Mouse (Mus musculus) regulatory T cell (primary cell): ENCODE results near the gene 1700001O22Rik.

ENCODE experiments used
- in situ Hi-C: fragments of 300-600 bp; cut with MboI, MseI; formaldehyde crosslinking; loops from one replicate; pipeline ENCODE4 v1.15.1; 2025; ENCODE audit warnings: high pct_unique_total_duplicates

1700001O22Rik gene

DNA sequence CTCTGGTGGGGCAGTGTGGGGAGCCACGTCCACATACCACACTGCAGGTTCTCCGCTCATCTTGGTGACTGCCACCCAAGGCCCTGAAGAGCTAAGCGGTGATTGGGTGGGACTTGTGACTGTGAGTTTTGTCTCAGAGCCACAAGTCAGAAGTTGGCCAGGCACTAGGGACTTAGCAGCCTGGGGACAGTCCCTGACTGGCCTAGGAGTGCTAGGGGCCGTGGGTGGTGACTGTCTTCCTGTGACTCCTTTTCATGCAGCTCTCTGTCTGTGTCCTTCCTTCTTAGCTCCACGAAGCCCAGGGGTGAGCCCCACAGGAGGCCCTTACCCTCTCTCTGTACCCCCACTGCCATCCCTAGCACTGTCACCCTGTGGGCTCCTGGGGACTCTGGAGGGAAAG lies 16.4 kb upstream of the 1700001O22Rik start:
- in situ Hi-C loops, result no loop called here

DNA sequence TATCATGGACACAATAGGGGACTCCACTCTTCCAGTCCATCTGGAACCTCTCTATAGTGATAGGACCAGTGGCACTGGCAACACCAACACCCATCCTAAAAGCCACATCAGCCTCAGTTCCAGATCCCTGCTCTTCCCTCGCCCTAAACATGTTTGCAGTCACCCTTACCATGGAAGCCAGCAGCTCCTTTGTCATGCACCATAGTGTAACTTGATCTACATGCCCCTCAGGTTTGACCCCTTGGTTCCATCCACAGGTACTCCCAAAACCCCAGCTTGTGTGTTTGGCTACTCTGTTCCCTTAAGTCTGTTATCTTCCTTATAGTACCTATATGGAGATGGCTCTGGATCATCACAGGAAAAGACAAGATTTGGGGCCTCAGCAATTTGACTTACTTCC lies 12.9 kb upstream of the 1700001O22Rik start:
- in situ Hi-C loops, result no loop called here

DNA sequence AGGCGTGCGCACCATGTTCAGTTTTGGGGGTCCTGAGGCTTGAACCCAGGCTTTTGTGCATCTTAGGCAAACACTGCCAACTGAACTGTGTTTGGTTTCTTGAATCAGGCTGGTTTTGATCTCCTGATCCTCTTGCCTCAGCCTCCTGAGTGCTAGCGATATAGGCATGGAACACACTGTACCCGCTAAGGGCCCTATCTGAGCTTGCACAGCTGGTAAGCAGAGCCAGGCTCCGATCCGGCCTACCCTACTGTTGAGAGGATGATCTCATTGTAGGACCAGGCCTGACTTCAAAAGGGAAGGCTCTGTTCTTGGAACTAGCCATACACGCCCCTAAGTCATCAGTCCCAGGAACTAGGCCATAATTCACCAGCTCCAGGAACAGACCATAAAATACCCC lies 7.1 kb upstream of the 1700001O22Rik start:
- in situ Hi-C loops, result no loop called here

DNA sequence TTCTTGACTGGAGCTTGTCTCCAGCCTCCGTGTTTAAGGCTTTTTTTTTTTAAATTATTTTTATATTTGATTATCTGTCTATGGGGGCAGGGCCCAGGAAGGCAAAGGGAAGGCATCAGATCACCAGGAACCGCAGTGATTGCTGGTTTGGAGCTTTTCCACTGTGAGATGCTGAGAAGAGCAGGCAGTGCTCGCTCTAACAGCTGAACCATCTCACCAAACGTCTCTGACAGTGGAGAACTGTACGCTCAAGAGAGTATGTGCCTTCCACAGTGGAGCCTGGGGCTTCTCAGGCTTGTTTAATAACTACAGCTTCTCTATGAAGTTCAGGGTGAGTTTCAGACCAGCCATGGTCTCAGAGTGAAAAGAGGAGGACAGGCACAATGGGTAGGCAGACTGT lies 6.0 kb upstream of the 1700001O22Rik start:
- in situ Hi-C loops, result loop anchor here (5.0 kb wide), 1 partner anchor 877 kb away; no protein-coding TSS in a partner anchor

DNA sequence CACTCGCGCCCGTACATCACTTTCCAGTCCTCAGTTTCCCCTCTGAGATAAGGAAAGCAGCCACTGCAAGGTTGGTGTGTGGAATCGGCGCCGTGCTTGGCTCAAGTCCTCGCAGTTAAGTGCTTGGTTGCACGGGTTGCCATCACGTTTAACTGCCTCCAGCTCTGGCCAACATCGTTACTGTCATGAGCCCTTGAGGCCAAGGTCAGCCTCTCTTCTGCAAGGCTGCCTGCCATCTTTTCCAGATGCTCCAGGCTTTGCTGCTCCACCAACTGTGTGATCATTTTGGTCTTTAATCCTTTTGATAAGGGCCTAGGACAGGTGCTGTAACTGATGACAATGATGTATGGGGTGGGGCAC lies 4.8 kb upstream of the 1700001O22Rik start:
- in situ Hi-C loops, result loop anchor here (5.0 kb wide), 1 partner anchor 876 kb away; no protein-coding TSS in a partner anchor

DNA sequence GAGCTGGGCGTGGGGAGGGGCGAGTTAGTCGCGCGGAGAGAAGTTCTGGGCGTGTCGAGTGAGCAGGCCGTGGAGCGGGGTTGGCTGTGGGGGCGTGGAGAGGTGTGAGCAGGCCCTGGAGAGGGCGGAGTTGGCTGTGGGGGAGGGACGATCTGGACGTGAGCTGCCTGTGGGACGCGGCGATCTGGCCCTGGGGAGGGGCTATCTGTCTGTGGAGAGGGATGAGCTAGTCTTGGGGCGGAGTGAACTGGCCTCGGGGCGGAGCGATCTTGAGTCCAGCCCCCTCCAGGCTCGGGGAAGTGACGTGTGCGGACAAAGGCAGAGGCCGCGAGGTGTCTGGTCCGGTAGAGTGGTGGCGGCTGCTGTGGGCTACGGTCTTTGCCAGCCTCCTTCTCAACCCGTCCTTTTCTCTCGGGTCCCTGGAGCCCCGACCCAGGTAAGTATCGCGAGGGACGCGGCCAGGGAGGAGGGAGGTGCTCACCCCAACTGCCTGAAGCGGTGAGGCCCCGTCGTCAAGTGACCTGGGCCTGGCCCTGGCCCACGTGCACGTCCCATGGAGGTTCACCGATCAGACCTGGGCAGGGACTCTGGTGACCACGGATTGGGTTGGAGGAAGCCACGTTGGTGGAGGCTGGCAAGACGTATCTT lies 4.3 kb upstream of the 1700001O22Rik start, which contains the start of gene Ntmt1:
TSS of gene Ntmt1 (plus strand) at position 179 of the 648 bp plus-strand sequence.
- in situ Hi-C loops, result loop anchor here (5.0 kb wide), 1 partner anchor 875 kb away; no protein-coding TSS in a partner anchor

DNA sequence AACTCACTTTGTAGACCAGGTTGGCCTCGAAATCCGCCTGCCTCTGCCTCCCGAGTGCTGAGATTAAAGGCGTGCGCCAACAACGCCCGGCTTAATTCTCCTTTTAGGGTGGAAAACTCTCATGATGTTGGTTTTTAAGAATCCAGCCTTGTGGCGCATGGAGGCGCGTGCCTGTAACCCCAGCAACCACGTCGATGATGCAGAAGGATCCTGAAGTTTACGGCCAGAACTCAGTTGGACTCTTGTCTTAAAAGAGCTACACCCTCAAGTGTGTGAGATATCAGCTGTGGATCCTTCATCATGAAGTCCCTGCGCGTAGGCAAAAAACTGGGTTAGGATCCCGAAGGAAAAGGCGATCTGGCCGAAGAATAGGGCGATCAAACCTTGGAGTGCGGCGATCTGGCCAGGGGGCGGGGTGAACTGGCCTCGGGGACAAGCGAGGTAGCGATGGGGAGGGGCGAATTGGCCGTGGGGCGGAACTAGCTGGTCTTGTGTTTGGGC lies 3.7 kb upstream of the 1700001O22Rik start:
- in situ Hi-C loops, result loop anchor here (5.0 kb wide), 1 partner anchor 875 kb away; no protein-coding TSS in a partner anchor

DNA sequence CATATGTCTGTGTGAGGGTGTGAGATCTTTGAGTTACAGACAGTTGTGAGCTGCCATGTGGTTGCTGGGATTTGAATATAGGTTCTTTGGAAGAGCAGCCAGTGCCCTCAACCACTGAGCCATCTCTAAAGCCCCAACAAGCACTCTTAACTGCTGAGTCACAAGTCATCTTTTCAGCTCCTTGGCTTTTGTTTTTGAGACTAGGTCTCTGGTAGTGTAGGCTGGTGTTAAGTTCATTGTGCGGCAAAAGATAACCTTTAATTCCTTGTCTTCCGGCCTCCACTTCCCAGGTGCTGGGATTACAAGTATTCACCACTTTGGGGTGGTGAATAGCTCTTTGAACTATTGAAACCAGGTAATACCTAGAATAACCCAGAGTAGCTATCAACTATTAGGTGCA lies 2.5 kb upstream of the 1700001O22Rik start:
- in situ Hi-C loops, result loop anchor here (5.0 kb wide), 1 partner anchor 874 kb away; no protein-coding TSS in a partner anchor

DNA sequence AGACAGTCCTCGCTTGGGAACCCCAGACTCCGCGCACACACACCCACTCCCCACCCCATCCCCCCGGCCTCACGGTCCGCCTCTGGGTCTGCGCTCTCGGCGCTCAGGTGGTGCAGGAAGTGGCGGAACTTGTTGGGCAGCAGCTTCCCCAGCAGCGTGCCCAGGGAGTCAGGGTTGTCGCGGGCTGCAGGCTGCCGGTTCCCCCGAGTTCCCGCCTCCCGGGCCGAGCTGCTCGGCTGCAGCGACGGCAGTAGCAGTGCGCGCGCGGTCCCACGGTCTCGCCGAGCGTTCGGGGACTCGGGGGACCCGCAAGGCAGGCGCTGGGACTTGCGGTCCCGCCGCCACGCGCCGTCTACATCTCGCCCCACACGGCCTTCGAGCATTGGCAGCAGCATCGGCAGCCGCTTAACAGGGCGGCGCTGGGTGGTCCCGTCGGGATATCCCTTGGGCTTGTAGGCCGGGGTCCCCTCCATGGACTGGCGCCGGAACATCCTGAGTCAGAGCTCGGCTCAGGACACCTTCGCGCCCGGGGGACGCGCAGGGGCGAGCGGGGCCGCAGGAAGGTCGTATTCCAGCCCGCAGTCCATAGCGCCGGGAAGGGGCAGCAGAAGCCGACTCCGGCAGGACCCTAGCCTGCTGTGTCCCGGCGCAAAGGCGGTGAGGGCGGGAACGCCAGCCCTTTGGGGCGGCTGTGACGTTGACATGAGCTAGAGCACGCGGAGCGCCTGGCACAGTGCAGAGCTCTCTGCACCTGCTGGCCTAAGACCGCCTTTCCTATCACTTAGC lies 2.2 kb downstream of the 1700001O22Rik start:
- in situ Hi-C loops, result no loop called here

DNA sequence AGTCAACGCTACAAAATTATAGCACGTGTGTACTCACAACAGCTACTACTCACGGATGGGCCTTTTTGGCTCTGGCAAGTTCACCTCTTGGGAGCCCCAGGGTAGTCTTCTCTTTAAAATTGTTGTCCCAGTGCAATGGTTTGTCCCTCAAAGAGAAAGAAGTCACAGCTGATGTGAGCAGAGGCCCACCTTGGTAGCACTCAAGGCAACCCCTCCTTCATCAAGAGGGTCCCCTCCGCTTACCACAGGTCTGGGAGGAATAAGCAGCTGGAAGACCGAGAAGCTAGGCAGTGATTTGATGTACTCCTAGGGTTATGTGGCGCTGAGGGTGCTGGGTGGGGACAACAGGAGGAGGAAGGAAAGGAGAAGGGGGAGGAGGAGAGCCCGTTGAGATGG lies 2.8 kb downstream of the 1700001O22Rik start:
- in situ Hi-C loops, result no loop called here

DNA sequence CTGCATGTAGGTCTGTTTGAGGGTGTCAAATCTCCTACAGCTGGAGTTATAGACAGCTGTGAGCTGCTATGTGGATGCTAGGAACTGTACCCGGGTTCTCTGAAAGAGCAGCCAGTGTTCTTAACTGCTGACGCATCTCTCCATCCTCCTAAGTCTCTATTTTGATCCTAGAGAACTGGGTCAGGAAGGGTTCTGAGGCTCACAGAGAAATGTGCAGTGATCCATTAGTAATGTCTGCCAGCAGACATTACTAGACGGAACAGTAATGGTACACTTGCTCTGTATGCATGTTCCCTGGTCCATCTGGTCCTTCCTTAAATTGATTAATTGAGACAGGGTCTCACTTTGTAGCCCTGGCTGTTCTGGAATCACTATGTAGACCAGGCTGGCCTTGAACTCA lies 4.0 kb downstream of the 1700001O22Rik start:
- in situ Hi-C loops, result no loop called here

DNA sequence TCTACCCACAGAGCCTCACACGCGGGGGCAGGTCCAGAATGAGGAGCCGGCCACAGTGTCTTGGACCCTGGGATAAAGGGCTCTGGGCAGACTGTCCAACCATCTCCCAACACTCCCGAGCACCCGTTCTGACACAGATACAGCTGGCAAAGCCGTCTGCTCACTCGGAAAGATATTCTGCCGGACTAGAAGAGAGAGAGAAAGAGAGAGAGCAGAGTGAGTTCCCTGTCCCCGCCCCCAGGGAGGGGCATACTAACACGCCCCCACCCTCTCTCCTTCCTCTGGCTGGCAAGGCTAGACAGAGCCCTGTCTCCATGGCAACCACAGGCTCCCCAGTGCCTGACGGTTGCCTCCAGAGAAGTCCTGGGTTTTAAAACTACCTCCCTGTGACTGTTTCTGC lies 7.1 kb downstream of the 1700001O22Rik start:
- in situ Hi-C loops, result no loop called here

DNA sequence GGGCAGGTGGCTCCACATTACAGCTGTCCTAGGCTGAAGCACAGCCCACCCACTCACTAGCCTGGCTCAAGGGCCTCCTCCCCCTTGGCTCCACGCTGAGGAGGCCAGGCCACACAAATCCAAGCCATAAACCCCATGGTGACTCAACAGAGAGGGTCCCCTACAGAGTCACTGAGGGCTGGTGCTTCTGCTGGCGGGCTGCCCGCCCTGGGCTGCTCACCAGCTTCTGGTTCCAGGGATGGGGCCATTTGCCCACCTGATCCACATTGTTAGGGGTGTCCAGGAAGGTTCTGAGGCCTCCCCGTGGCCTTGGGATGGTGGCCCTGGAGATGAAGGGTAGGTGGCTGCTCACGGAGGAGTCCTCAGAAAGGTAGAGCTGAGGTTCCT lies 7.6 kb downstream of the 1700001O22Rik start:
- in situ Hi-C loops, result no loop called here

DNA sequence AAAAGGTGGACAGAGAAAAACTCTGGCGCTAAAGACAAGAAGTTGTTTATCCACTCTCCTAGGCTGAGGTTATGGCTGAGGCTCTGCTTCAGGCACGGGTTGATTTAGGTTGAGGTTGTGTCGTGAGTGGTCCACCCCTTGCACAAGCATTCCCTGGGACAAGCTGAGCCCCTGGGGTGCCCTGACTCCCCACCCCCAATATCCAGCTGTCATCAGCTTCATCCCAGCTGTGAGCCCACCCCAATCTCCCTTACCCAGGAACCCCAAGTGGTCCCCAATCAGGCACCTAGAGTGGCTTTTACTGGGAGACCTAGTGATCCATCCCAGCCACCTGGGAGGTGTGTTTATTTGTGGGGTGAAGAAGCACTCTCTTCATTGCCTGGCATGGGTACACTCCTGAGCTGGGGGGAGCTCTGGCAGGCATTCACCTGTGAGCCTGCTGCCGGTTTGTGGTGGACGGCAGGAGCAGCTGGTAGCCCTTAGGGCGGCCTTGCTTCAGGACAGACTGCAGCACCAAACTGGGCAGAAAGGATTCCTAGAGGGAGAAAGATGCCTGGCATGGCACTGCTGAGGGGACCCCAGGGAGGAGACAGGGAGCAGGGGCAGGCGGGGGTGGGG lies 8.1 kb downstream of the 1700001O22Rik start:
- in situ Hi-C loops, result no loop called here

DNA sequence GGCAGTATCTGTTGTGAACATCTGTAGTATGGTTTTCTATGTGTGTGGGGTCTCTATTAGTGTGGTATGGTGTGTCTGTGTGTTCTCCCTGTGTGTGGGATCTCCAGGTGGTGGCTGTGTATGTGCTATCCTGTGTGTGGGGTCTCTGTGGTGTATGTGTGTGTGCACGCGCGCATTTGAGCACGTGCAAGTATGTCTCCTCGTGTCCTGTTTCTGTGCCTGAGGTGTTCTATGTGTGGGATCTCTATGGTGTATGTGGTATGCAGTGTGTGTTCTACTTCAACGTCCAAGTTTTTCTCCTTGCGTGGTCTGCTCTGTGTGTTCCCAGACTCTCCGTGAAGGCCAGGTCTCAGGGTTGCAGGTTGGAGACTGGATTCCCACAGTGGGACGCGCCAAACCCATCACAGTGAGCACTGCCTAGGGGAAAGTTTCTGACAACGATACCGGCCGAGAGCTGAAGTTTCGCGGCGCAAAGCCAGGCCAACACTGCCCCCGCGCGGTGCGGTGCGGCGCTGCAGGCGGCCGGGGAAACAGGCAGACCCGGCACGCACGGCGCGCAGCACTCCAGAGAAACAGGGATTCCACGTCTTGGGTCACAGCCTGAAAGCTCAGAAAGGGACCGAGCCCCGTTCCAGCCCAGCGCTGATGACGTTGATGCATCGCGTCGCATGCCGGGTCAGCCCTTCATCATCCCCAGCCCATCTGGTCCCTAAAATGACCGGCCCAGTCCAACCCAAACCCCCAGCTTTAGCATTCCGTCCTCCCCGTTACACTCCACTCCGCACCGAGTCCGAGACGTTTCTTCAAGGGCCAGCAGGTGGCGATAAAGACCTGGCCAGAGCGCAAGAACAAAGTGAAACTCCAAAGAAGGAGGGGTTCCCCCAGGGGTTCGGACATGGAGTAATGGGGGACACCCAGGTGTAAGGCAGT lies 9.0 kb downstream of the 1700001O22Rik start:
- in situ Hi-C loops, result loop anchor here (5.0 kb wide), 1 partner anchor 352 kb away; no protein-coding TSS in a partner anchor

DNA sequence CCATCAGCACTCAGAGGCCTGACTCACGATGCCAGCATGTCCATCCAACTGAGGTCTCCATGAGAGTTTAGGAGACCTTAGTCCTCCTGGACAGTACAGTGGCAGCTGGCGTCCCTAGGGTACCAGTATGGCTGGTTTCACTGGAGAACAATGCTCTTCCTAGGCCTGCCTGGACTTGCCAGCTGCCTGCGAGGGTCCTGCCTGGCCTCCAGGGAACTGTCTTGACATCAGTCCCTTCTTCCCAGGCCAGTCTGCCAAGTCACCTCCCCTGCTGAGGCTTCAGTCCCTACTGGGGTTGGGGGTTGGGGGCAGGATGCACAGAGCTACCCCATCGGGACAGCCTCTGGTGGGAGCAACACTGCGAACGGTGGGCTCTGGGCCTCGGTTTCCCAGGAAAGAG lies 11.4 kb downstream of the 1700001O22Rik start:
- in situ Hi-C loops, result loop anchor here (5.0 kb wide), 1 partner anchor 350 kb away; no protein-coding TSS in a partner anchor

DNA sequence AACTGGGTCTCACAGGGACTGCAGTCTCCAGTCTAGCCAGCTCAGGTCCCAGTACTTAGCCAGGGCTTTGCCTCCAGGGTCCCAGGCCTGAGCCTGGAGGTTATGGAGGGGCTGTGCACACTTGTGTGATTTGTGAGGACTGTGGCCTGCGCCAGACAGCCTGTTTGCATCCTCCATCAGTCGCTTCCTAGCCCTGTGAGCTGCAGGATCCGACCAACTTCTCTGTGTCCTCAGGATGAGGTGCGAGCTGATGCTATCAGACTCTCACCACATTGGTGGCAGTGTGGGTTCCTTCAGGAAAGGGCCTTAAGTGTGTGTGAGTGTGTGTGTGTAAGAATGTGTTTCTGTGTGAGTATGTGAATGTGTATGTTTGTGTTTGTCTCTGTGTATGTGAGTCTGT lies 16.0 kb downstream of the 1700001O22Rik start:
- in situ Hi-C loops, result no loop called here

DNA sequence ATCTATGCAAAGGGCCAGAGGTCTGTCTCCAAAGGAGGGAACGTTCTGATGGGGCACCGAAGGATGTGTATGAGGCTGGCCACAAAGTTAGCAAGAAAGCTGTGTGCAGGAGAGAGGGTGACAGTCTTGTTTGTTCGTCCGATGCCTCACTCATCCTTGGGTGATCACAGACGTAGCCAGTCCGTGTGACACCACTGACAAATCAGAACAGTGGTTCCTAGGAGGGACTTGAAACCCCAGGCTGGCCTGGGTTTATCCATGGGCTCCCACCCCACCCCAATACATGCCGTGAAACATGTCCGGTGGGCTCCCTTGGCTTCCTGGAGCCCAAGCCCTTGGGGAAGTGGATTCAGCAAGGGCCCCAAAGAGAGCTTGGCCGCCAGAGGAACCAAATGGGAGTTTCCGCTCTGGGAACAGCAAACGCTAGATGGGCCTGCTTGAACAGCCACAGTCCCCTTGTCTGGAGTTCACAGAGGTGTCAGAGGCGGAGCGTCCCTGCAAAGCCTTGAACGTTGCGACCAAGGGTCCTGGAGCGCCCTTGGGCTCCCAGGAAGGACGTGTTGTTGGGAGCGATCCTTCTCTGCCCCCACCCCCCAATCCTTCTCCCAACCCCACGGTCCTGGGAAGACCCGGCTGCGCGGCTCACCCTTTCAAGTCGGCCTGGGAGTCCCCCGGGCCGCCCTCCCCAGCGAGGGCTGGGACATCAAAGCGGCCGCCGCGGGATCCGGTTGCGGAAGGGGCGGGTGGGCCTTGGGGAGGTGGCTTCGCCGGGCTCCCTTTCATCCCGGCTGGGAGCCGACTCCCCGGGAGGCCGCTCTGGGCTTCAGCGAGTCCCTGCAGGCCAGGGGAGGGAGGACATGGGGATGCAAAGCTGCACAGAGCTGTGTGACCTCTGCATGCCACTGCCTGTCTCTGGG lies 19.1 kb downstream of the 1700001O22Rik start:
- in situ Hi-C loops, result no loop called here

DNA sequence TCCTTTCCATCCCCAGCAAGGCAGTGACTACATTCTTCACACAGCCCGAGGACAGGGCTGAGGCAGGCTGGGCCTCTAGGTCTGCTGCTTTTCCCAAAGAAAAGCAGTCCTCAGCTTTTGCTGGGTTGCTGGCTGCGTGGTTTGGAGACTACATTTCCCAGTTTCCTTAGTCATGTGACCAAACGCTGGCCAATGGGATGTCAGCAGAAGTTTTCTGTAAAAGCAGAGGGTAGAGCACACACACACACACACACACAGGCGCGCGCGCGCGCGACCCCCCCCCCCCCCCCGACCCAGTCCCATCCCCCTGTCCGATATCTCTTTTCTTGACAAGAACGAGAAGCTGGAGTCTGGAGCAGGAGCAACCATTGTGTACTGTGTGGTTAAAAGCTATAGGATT lies 20.1 kb downstream of the 1700001O22Rik start:
- in situ Hi-C loops, result no loop called here
